Mouse (Mus musculus): Measurements from ENCODE around the gene Lmo7. TPM values are rescaled to one million over a fixed set of nuclear protein-coding genes. Genes with fewer than 3 reads are reported as not detected.
A peak's percentile ranks its signal among the peaks of the same experiment; 100 is the strongest.

The Lmo7 gene
- polyA plus RNA-seq, 1 experiment from 2014 or later: 17.1 TPM

DNA sequence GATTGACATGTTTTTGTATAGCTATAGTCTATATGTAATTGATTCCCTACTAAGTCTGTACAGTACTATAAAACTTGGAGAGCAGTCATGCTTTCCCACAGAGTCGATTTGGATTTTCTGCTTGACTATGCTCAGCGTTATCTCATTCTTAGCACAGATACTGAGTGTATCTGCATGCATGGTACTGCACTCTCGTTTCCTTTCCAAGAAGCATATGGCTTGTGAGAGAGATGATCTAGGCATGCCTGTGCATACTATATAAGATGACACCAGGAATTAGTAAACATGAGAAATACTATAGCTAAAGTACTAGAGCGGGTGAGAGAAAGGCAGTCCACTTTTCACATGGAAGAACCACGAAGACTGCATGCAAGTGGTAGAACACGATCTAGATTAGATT, 163.5 kb downstream of the Lmo7 start:
- Histone ChIP-seq H3K9ac (no peak overlapping the region), H3K4me2 (no peak overlapping the region), H3K4me3 (ENCODE audit: low read depth, low read length) (no peak overlapping the region), H3K4me1 (ENCODE audit: insufficient read depth) (no peaks in the 10 kb centered on the region), H3K9me3 (ENCODE audit: low read depth, low read length) (no peaks in the 10 kb centered on the region), H3K36me3 (ENCODE audit: insufficient read depth) (no peaks in the 10 kb centered on the region), H3K27me3 (ENCODE audit: insufficient read depth, low read length) (no peaks in the 10 kb centered on the region), H3K27ac (ENCODE audit: low read depth) (no peak overlapping the region)
- no peak for TF ChIP-seq CTCF (IDR thresholded peaks at IDR 0.05; ENCODE audit: low read depth)
- ATAC-seq (ENCODE audit: insufficient read depth) (no peak), DNase-seq (no peak)
- WGBS: 85% methylated on average over 6 of the region's 6 CpGs

DNA sequence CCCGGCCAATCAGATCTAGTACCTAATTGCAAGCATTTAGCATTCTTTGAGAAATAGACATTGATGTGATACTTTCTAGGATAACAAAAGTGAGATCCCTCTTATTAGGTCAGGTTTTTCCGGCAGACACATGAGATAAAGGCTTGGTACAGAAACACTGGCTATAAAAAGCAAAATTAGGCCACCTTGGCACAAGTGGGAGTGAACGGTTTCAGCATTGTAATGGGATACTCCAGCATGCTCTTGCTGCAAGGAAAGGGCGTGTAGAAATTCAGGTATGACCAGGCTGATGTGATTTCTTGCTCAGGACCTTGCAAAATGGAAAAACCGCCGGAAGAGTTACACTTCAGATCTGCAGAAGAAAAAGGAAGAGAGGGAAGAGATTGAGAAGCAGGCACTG, 168.5 kb downstream of the Lmo7 start:
- WGBS: 73% methylated on average over 6 of the region's 6 CpGs

DNA sequence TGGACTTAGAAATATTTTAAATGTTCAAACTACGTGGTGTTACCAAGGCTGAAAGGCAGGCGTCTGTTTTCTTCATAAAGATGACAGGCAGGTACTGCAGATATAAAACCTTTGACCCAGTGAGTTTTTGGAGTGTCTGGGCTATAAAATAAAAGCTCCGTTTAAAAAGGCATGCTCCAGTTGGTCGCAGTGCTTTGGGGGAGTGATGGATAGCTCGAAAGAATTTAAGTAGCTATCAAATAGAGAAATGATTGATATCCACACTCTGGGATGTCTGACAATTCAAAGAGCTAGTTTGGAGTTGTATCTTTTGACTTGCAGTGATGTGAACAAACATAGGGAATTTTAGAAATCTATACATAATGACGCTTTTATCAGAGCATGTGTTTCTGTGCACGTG, 171.7 kb downstream of the Lmo7 start:
- no peak overlapping the region for H3K4me2 ChIP-seq
- no peaks in the 10 kb centered on the region for H3K4me1 ChIP-seq (ENCODE audit: insufficient read depth)
- H3K9ac ChIP-seq: no peak overlapping the region
- no peak overlapping the region for H3K4me3 ChIP-seq (ENCODE audit: low read depth, low read length)
- 30% methylated on average over 7 of the region's 7 CpGs for WGBS
- no peaks in the 10 kb centered on the region for H3K27me3 ChIP-seq (ENCODE audit: insufficient read depth, low read length)
- H3K9me3 ChIP-seq (ENCODE audit: low read depth, low read length): no peaks in the 10 kb centered on the region
- DNase-seq (no peak), ATAC-seq (ENCODE audit: insufficient read depth) (no peak)
- no peaks in the 10 kb centered on the region for H3K36me3 ChIP-seq (ENCODE audit: insufficient read depth)
- no peak overlapping the region for H3K27ac ChIP-seq (ENCODE audit: low read depth)
- TF ChIP-seq CTCF (IDR thresholded peaks at IDR 0.05; ENCODE audit: low read depth): no peak

More for the DNA sequence above, 168.5 kb downstream of the Lmo7 start:
- Histone ChIP-seq H3K4me3 (ENCODE audit: low read depth, low read length) (no peak overlapping the region), H3K9me3 (ENCODE audit: low read depth, low read length) (no peaks in the 10 kb centered on the region), H3K27ac (ENCODE audit: low read depth) (peak overlapping the region; percentile 60; the same call in 1 of the 2 replicates), H3K9ac (no peak overlapping the region), H3K27me3 (ENCODE audit: insufficient read depth, low read length) (no peaks in the 10 kb centered on the region), H3K4me1 (ENCODE audit: insufficient read depth) (no peaks in the 10 kb centered on the region), H3K36me3 (ENCODE audit: insufficient read depth) (no peaks in the 10 kb centered on the region), H3K4me2 (no peak overlapping the region)
- TF ChIP-seq CTCF (IDR thresholded peaks at IDR 0.05; ENCODE audit: low read depth): no peak
- no peak for DNase-seq
- no peak for ATAC-seq (ENCODE audit: insufficient read depth)

DNA sequence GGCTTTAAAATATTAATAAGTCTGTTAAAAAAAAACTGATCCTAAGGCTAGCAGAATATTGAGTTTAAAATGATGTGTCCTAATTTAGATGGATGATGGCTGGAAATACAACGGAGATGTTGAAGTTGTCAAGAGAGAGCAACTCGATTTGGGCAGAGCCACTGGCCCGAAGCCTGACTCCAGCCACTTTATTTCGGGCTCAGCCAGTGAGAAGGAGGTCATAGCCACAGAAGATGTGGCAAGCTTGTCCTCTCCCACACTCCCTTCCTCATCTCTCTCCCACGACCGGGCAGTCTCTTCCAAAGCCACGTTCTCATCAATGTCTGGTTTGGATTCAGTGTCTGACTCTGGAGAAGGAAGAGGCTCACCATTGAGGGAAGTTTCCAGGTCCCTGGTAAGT, 172.2 kb downstream of the Lmo7 start:
- Histone ChIP-seq H3K9ac (no peak overlapping the region), H3K4me3 (ENCODE audit: low read depth, low read length) (no peak overlapping the region), H3K4me1 (ENCODE audit: insufficient read depth) (no peaks in the 10 kb centered on the region), H3K9me3 (ENCODE audit: low read depth, low read length) (no peaks in the 10 kb centered on the region), H3K27ac (ENCODE audit: low read depth) (no peak overlapping the region), H3K36me3 (ENCODE audit: insufficient read depth) (no peaks in the 10 kb centered on the region), H3K27me3 (ENCODE audit: insufficient read depth, low read length) (no peaks in the 10 kb centered on the region), H3K4me2 (no peak overlapping the region)
- 65% methylated on average over 7 of the region's 7 CpGs for WGBS
- no peak for ATAC-seq (ENCODE audit: insufficient read depth)
- no peak for DNase-seq
- TF ChIP-seq CTCF (IDR thresholded peaks at IDR 0.05; ENCODE audit: low read depth): no peak

GRCm38 (mm10) chr14:101903722-101904121, 174.0 kb downstream of the Lmo7 start:
- H3K4me3 ChIP-seq (ENCODE audit: low read depth, low read length): no peak overlapping the region
- WGBS: 73% methylated on average over 5 of the region's 5 CpGs
- DNase-seq (no peak), ATAC-seq (ENCODE audit: insufficient read depth) (no peak)
- no peaks in the 10 kb centered on the region for H3K9me3 ChIP-seq (ENCODE audit: low read depth, low read length)
- no peaks in the 10 kb centered on the region for H3K36me3 ChIP-seq (ENCODE audit: insufficient read depth)
- no peaks in the 10 kb centered on the region for H3K4me1 ChIP-seq (ENCODE audit: insufficient read depth)
- no peak for TF ChIP-seq CTCF (IDR thresholded peaks at IDR 0.05; ENCODE audit: low read depth)
- no peak overlapping the region for H3K27ac ChIP-seq (ENCODE audit: low read depth)
- no peaks in the 10 kb centered on the region for H3K27me3 ChIP-seq (ENCODE audit: insufficient read depth, low read length)
- H3K9ac ChIP-seq: no peak overlapping the region
- H3K4me2 ChIP-seq: no peak overlapping the region

GRCm38 (mm10) chr14:101911983-101912382, 182.2 kb downstream of the Lmo7 start:
- TF ChIP-seq CTCF (IDR thresholded peaks at IDR 0.05; ENCODE audit: low read depth): no peak
- WGBS: 64% methylated on average over 7 of the region's 7 CpGs
- Histone ChIP-seq H3K27ac (ENCODE audit: low read depth) (no peak overlapping the region), H3K9ac (no peak overlapping the region), H3K27me3 (ENCODE audit: insufficient read depth, low read length) (no peaks in the 10 kb centered on the region), H3K4me3 (ENCODE audit: low read depth, low read length) (no peak overlapping the region), H3K36me3 (ENCODE audit: insufficient read depth) (no peaks in the 10 kb centered on the region), H3K9me3 (ENCODE audit: low read depth, low read length) (no peaks in the 10 kb centered on the region), H3K4me2 (no peak overlapping the region), H3K4me1 (ENCODE audit: insufficient read depth) (no peaks in the 10 kb centered on the region)
- DNase-seq (peak; percentile 26), ATAC-seq (ENCODE audit: insufficient read depth) (no peak)

GRCm38 (mm10) chr14:101912392-101912791, 182.6 kb downstream of the Lmo7 start:
- WGBS: 84% methylated on average over 3 of the region's 3 CpGs

DNA sequence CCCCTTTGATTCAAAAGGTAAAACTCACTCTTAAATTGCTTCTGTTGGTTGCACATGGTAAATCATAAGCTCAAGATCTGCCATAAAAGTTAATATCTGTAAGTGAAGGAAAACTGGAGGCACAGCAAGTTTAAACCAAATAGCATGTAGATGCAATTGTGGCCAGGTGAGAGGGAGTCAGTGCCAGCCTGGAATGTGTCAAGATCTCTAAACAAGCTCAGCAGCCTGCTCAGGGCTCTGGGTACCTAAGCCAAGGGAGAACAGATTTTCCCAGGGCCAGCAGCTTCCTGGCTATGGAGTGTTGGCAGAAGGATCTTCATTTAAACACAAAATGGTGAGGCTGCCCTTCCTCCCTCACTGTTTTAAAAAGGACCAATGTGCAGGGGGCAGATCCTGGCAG, 184.6 kb downstream of the Lmo7 start:
- no peak for DNase-seq
- Histone ChIP-seq H3K27ac (ENCODE audit: low read depth) (no peak overlapping the region), H3K4me3 (ENCODE audit: low read depth, low read length) (no peak overlapping the region), H3K27me3 (ENCODE audit: insufficient read depth, low read length) (no peaks in the 10 kb centered on the region), H3K9me3 (ENCODE audit: low read depth, low read length) (no peaks in the 10 kb centered on the region), H3K36me3 (ENCODE audit: insufficient read depth) (0 out of 2 replicates have a peak, but pooled peaks cover under 1% of the 10 kb centered on the region), H3K9ac (no peak overlapping the region), H3K4me2 (no peak overlapping the region), H3K4me1 (ENCODE audit: insufficient read depth) (no peaks in the 10 kb centered on the region)
- TF ChIP-seq CTCF (IDR thresholded peaks at IDR 0.05; ENCODE audit: low read depth): no peak
- ATAC-seq (ENCODE audit: insufficient read depth): no peak

More at GRCm38 (mm10) chr14:101912392-101912791, 182.6 kb downstream of the Lmo7 start:
- no peak for TF ChIP-seq CTCF (IDR thresholded peaks at IDR 0.05; ENCODE audit: low read depth)
- ATAC-seq (ENCODE audit: insufficient read depth) (no peak), DNase-seq (no peak)
- H3K9ac ChIP-seq: no peak overlapping the region
- H3K4me1 ChIP-seq (ENCODE audit: insufficient read depth): no peaks in the 10 kb centered on the region
- H3K4me3 ChIP-seq (ENCODE audit: low read depth, low read length): no peak overlapping the region
- H3K27ac ChIP-seq (ENCODE audit: low read depth): no peak overlapping the region
- H3K4me2 ChIP-seq: no peak overlapping the region
- no peaks in the 10 kb centered on the region for H3K9me3 ChIP-seq (ENCODE audit: low read depth, low read length)
- H3K36me3 ChIP-seq (ENCODE audit: insufficient read depth): no peaks in the 10 kb centered on the region
- no peaks in the 10 kb centered on the region for H3K27me3 ChIP-seq (ENCODE audit: insufficient read depth, low read length)

All from lung, embryonic 14.5 days (tissue).